Mouse (Mus musculus): ENCODE results near the gene St6galnac3.

Gene St6galnac3

DNA sequence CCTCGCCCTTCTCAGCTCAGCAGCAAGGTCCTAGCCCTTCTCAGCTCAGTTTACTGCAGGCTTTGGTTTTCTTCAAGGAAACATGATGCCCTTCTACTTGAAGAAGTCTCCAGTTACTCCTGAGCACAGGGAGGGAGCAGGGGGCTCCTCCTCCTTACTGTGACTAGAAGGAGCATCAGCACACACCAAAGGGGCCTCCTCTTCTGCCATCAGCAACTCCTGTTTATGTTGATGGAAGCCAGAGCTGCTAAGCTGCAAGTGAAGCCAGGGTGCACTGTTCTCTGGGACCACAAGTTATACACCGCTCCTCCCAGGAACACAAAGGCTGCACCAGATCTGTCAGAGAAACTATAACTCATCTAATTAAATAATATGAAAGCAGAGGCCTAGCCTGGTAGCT is 34.4 kb downstream of the St6galnac3 start:
- DNase-seq (ENCODE audit: low spot score in 2 of 2): no peak

DNA sequence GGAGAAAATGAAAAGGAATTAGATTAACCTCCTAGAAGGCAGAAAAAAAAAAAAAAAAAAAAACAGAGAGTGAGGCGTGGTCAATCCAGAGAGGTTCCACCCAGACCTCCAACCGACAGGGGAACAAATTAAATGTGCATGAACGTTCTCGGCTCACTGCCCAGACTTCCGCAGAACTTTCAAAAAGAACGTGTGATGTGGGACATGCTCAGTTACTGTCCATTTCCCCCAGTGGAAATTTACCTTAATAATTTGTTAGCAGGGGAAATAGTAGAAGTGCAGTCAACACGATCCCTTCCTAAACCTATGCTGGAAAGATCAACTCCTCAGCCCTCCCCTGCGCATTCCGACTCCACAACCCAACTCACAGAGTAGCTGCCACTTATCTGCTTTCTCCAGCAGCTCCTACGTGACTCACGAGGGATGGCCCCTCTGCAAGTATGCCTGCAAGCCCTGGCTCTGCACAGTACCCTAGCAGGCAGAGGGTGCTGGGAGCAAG is 35.1 kb downstream of the St6galnac3 start:
- peak; percentile 26 to 53 for DNase-seq (ENCODE audit: low spot score in 2 of 2)

- DNase-seq (ENCODE audit: low spot score in 2 of 2): no peak
Observed at GRCm38 (mm10) chr3:153687896-153688295, 37.1 kb downstream of the St6galnac3 start.

DNA sequence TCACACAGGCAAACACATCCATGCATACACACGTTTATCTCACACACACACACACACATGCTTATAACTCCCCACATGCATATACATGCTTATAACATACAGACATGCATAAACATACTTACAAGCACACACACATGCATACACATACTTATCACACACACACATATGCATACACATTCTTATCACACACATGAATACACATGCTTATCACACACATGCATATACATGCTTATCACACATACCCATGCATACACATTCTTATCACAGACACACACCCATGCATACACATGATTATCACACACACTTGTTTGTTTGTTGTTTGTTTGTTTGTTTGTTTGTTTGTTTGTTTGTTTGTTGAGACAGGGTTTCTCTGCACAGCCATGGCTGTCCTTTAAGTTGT is 40.1 kb downstream of the St6galnac3 start:
- DNase-seq (ENCODE audit: low spot score in 2 of 2): no peak

DNA sequence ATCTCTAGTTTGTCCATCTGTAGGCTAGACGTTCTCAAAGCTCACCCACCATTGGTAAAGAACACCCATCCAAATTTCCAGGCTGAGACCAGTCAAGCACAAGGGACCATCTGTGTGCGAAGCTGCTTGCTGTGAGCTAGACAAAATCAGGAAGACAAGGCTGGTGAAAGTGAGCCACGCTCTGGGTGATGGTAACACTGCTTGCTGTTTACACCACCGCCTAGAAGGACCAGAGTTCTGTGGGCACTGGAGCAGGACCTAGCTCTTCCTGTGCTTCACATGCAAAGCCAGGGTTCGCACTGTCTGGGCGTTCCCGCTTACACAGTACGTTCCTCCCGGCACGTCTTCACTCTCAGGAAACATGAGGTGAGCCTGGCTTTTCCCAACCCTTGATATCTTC is 42.7 kb downstream of the St6galnac3 start:
- DNase-seq (ENCODE audit: low spot score in 2 of 2): no peak

- no peak for DNase-seq (ENCODE audit: low spot score in 2 of 2)
Observed at GRCm38 (mm10) chr3:153681720-153682119, 43.3 kb downstream of the St6galnac3 start.

- DNase-seq (ENCODE audit: low spot score in 2 of 2): no peak
Observed at GRCm38 (mm10) chr3:153675832-153676231, 49.1 kb downstream of the St6galnac3 start.

DNA sequence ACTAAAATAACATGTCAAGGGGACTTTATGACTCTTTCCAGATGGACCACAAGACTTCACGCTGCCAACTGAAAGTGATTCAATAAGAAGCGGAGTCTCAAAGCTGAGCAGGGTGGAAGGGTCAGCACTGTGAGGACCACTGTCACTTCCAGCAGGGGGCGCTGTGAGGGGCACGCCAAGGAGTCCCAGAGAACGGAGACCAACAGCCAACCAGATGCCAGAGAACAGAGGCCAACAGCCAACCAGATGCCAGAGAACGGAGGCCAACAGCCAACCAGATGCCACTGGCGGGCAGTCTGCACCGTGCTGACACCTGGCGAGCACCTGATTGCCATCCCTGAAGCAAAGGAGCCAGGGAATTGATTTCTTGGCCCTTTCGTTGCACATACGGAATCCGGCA is 49.9 kb downstream of the St6galnac3 start:
- peak in 1 of 2 experiments; percentile 72 for DNase-seq (ENCODE audit: low spot score in 2 of 2)

GRCm38 (mm10) chr3:153674359-153674758 is 50.6 kb downstream of the St6galnac3 start:
- no peak for DNase-seq (ENCODE audit: low spot score in 2 of 2)

- DNase-seq (ENCODE audit: low spot score in 2 of 2): no peak
Observed at GRCm38 (mm10) chr3:153673451-153673850, 51.5 kb downstream of the St6galnac3 start.

DNA sequence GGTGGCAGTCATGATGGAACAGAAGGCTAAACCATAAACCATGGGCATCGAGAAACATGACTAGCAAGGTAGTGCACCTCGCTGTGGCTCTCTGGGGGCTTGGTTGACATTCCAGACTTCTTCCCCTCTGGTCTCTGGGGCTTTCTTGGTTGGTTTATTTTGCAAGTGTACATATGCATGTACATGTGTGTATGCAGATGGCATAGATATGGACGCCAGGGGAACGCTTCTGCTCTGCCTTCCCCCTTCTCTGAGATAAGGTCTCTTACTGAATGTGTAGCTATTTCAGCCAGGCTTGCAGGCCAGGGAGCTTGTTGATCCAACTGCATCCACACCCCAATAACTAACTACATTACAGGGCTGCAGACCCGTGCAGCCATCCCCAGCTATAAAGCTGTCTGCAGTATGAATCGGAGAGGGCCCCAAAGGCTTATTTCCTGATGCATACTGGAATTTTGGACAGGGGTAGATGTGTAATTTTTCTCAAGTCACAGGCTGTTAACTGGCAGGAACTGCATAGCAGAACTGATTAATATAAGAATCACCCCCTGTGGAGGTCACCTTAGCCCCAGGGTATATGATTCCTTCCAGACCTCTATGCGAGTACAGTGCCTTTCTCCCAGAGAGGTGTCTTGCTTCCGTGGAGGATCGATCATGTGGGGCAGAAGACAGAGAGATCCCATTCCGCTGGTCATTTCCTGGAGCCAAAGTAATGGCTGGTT is 53.9 kb downstream of the St6galnac3 start:
- no peak for DNase-seq (ENCODE audit: low spot score in 2 of 2)

GRCm38 (mm10) chr3:153669737-153670435 is 55.1 kb downstream of the St6galnac3 start:
- no peak for DNase-seq (ENCODE audit: low spot score in 2 of 2)

DNA sequence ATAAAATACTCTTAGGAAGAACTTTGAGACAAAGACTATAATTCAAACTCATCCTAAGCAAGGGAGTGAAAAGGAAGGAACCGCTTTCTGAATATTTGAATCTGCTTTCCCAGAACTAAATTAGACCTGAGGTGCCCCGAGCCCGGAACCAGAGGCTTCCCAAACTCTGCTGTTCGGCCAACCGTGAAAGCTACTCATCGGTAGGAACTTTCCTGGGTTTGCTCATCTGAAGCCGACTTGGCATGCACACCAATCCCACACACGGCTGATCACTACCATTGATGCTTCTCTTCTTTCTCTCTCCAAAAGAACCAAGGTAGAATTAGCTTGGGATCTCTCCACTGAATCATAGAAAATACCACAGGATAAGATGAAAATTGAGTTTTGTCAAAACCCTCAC is 55.6 kb downstream of the St6galnac3 start:
- DNase-seq (ENCODE audit: low spot score in 2 of 2): no peak

- DNase-seq (ENCODE audit: low spot score in 2 of 2): no peak
Observed at GRCm38 (mm10) chr3:153668447-153669290, 56.3 kb downstream of the St6galnac3 start.

- no peak for DNase-seq (ENCODE audit: low spot score in 2 of 2)
Observed at GRCm38 (mm10) chr3:153664696-153665095, 60.3 kb downstream of the St6galnac3 start.

GRCm38 (mm10) chr3:153663841-153664427 is 61.0 kb downstream of the St6galnac3 start:
- no peak for DNase-seq (ENCODE audit: low spot score in 2 of 2)

DNA sequence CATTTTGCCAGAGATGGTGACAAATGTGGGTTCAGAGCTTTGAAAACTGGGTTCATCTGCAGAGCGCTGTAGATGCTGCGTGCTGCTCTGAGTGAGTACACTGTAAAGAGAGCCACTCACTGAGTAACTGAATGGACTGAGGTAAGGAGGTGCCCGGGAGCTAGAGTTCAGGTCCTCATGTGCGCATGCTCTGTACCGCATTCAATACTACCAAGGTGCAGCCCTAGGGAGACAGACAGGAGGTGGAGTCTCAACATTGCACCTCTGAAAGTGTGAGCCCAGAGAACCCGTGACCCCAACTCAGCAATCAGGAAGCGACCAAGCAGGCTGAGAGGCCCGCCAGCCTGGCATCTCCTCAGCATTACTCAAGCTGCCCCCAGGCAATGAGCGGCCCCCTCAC is 62.2 kb downstream of the St6galnac3 start:
- no peak for DNase-seq (ENCODE audit: low spot score in 2 of 2)

DNA sequence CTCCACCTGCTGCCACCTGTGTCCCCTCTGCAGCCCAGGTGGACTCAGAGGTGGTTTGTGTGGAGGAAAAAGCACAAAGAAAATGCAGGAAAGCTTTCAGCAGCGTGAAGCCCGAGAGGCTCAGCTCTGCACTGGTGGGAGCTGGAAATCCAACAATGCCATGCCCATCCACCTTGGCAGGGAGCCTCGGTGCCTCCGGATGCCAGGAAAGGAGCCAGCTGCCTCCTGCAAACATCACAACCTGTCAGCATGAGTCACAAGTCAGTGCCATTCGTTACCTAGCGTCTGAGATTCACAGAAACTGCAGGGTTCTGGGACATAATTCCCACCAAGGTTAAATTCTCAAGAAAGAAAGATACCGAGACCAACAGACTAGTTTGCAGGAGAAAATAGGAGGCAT is 63.0 kb downstream of the St6galnac3 start:
- DNase-seq (ENCODE audit: low spot score in 2 of 2): no peak

DNA sequence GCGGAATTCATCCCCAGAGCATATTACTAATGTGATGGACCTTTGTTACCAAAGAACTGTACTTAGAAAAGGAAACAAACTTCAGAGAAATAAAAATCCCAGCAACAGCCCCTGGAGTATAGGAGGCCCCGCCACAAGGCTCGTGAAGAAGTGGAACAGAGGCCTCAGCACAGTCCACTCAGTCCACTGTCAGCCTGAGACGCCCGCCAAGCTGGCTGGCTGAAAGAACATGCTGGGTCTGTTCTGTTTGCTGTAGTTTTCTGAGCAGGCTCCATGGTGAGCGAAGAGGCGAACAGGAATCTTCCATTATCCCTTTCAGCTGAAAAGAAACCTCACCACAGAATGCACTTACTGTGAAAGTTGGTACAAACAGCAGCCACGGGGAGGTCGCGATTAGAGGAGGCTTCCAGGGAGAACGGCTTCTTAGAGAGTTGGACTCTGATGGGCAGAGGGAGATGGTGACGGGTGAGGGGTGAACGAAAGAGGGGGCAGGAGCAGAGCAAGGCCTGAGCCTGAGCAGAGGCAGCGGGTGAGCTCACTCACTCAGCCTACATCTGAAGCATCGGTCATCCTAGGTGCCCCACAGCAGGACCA is 65.3 kb downstream of the St6galnac3 start:
- DNase-seq (ENCODE audit: low spot score in 2 of 2): no peak

GRCm38 (mm10) chr3:153658051-153658777 is 66.8 kb downstream of the St6galnac3 start:
- peak; percentile 29 to 71 for DNase-seq (ENCODE audit: low spot score in 2 of 2)

DNA sequence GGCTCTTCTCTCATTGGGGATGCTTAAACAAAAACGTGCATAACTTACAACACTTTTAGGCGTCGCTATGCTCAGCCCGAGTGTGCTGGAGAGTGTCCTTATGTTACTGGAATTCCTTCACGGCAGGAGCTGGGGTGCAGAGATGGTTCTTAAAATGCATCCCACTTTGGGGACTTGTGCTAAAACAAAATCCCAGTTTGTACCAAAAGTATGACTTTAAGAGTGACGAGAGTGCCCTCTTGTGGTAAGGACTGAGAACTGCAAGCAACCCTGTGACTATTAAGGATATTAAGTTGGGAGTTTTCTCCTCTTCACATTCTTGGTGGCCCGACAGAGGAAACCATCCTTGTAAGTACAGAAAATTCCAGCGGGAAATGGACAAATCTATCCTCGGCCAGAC is 69.9 kb downstream of the St6galnac3 start:
- peak; percentile 42 to 64 for DNase-seq (ENCODE audit: low spot score in 2 of 2)
